ENCODE assay signal across 9 mouse cellular contexts in genomic region chr4:117858794-117859193, GRCm38 (mm10). TPM values are rescaled to one million over a fixed set of nuclear protein-coding genes. Genes with fewer than 3 reads are reported as not detected.
A peak's percentile ranks its signal among the peaks of the same experiment; 100 is the strongest.
DNase-seq lines count a peak whose midpoint lies in the region; ATAC-seq and TF ChIP-seq lines count a peak whose summit lies in the region.
"Had no signal": no experiment of that assay in that cellular context is flagged by ENCODE, and none has a peak within 500 bp of the region (broad histone marks: within the 10 kb centered on the region; RNA-seq: fewer than 3 reads in every experiment).

No protein-coding gene starts in this region.

- no peak for DNase-seq in heart, postnatal 0 days (ENCODE audit: low spot score)
- no peak for DNase-seq in heart, postnatal 25 days (ENCODE audit: low spot score)
- peak; percentile 43 for DNase-seq in CH12.LX (ENCODE audit: extremely low read depth)
- peak; percentile 70 for DNase-seq in brain, embryonic 14.5 days (ENCODE audit: low read depth)
- DNase-seq in heart, postnatal 36 days, result peak; percentile 61 to 64
- DNase-seq in layer of hippocampus, postnatal 25 days (ENCODE audit: extremely low spot score in 1 of 2, low spot score in 1 of 2), result peak; percentile 54 to 80
- DNase-seq in thymus, postnatal 4 days, result peak; percentile 86

- no peak for TF ChIP-seq POLR2A in CH12.LX (IDR thresholded peaks at IDR 0.05; ENCODE audit: low read depth, low read length)
- no peak for TF ChIP-seq POLR2A in brain, embryonic 14.5 days (IDR thresholded peaks at IDR 0.05; ENCODE audit: borderline replicate concordance, extremely low read depth, insufficient read depth, insufficient read length, poor library complexity, severe bottlenecking)
- no peak for TF ChIP-seq POLR2A in myocyte (IDR thresholded peaks at IDR 0.05; ENCODE audit: insufficient read length, low read depth)

- 55% methylated on average over 3 of the region's 3 CpGs for WGBS in heart, postnatal 0 days

- H3K79me2 ChIP-seq in CH12.LX (replicated peaks; ENCODE audit: control insufficient read depth, extremely low read depth, insufficient read depth, poor library complexity, severe bottlenecking) (no peaks in the 10 kb centered on the region), myocyte (ENCODE audit: control insufficient read depth, insufficient read depth) (no peaks in the 10 kb centered on the region)

- peak; percentile 65 for TF ChIP-seq CTCF in heart, postnatal 0 days (IDR thresholded peaks at IDR 0.05; ENCODE audit: low read depth)
- TF ChIP-seq CTCF in CH12.LX (conservative IDR thresholded peaks at IDR 0.05 in 1 of 2, IDR thresholded peaks at IDR 0.05 in 1 of 2; ENCODE audit: low read depth in 2 of 2, low read length in 2 of 2), result peak; percentile 15 to 71; a peak in 2 of 4 replicates
- peak; percentile 61 for TF ChIP-seq CTCF in brain, embryonic 14.5 days (IDR thresholded peaks at IDR 0.05; ENCODE audit: borderline replicate concordance, extremely low read depth, insufficient read depth, insufficient read length)

- in situ Hi-C loops in CH12.LX (cut with MboI; ENCODE audit: low pct_ligation_motif_present, low pct_unique_long_range_greater_than_20kb, low sequenced_read_pairs), result no loop called here

- H3K36me3 ChIP-seq in heart, postnatal 0 days (replicated peaks; ENCODE audit: control insufficient read depth, insufficient read depth, low read length), result no peaks in the 10 kb centered on the region
- peaks cover 51 to 95% of the 10 kb centered on the region in 2 experiments for H3K36me3 ChIP-seq in CH12.LX (replicated peaks in 1 of 2; ENCODE audit: control insufficient read depth in 1 of 2, insufficient read depth in 1 of 2, low read length in 1 of 2)
- peaks cover 28% of the 10 kb centered on the region for H3K36me3 ChIP-seq in myocyte (ENCODE audit: control insufficient read depth, insufficient read depth)

- TF ChIP-seq EP300 in heart, postnatal 0 days (IDR thresholded peaks at IDR 0.05; ENCODE audit: low read depth), result no peak
- no peak for TF ChIP-seq EP300 in CH12.LX (IDR thresholded peaks at IDR 0.05; ENCODE audit: low read length)

- no peaks in the 10 kb centered on the region for H3K27me3 ChIP-seq in heart, postnatal 0 days (ENCODE audit: control insufficient read depth, insufficient read depth, low read length)
- no peaks in the 10 kb centered on the region for H3K27me3 ChIP-seq in CH12.LX (replicated peaks)
- H3K27me3 ChIP-seq in myocyte (ENCODE audit: control insufficient read depth, insufficient read depth, insufficient read length), result no peaks in the 10 kb centered on the region
- H3K27me3 ChIP-seq: limb, embryonic 15.5 days had no signal

- no peak overlapping the region for H3K27ac ChIP-seq in heart, postnatal 0 days (ENCODE audit: low read depth)
- no peak overlapping the region for H3K27ac ChIP-seq in CH12.LX (ENCODE audit: insufficient read depth, low read depth)
- H3K27ac ChIP-seq: limb, embryonic 15.5 days had no signal

- H3K4me2 ChIP-seq in heart, postnatal 0 days (ENCODE audit: low read depth, low read length), result no peak overlapping the region
- H3K4me2 ChIP-seq in CH12.LX (ENCODE audit: insufficient read depth, low read depth, poor library complexity, severe bottlenecking) (no peak overlapping the region), myocyte (ENCODE audit: low read depth) (no peak overlapping the region)
- H3K4me2 ChIP-seq: limb, embryonic 15.5 days had no signal

- H3K9ac ChIP-seq in heart, postnatal 0 days (replicated peaks; ENCODE audit: low read depth, low read length), result no peak overlapping the region
- no peak overlapping the region for H3K9ac ChIP-seq in CH12.LX (ENCODE audit: insufficient read depth, low read depth)
- H3K9ac ChIP-seq: limb, embryonic 15.5 days had no signal

- H3K4me1 ChIP-seq in heart, postnatal 0 days (ENCODE audit: control insufficient read depth, insufficient read depth), result no peaks in the 10 kb centered on the region
- H3K4me1 ChIP-seq in CH12.LX (ENCODE audit: control insufficient read depth in 1 of 2, insufficient read depth in 2 of 2), result peaks cover 14 to 22% of the 10 kb centered on the region in 2 experiments

- no peaks in the 10 kb centered on the region for H3K9me3 ChIP-seq in heart, postnatal 0 days (replicated peaks; ENCODE audit: control insufficient read depth, low read length)
- H3K9me3 ChIP-seq in CH12.LX (replicated peaks; ENCODE audit: low read length), result no peaks in the 10 kb centered on the region
- H3K9me3 ChIP-seq: limb, embryonic 15.5 days had no signal

- intact Hi-C loops in heart, postnatal 25 days (cut with DNase I), result loop anchor here (2.0 kb wide), 1 partner anchor 30 kb away; no protein-coding TSS in a partner anchor
- intact Hi-C loops in heart, postnatal 36 days (cut with DNase I), result loop anchor here (2.0 kb wide), 1 partner anchor 30 kb away; no protein-coding TSS in a partner anchor

- no peak overlapping the region for H3K4me3 ChIP-seq in heart, postnatal 0 days (ENCODE audit: low read depth, low read length)
- H3K4me3 ChIP-seq in CH12.LX (replicated peaks in 1 of 3; ENCODE audit: low read depth in 2 of 3, low read length in 2 of 3, poor library complexity in 1 of 3) (no peak overlapping the region), myocyte (no peak overlapping the region)
- H3K4me3 ChIP-seq: limb, embryonic 15.5 days had no signal

- no peak; the same call in 1 of the 2 replicates for ATAC-seq in heart, postnatal 0 days (ENCODE audit: insufficient read depth, low read depth)

- TF ChIP-seq RAD21 in CH12.LX (IDR thresholded peaks at IDR 0.05; ENCODE audit: low read depth, low read length), result peak; percentile 61

- dilution Hi-C loops in CH12.LX (cut with MboI; ENCODE audit: extremely low pct_ligation_motif_present, extremely low pct_unique_long_range_greater_than_20kb, low sequenced_read_pairs), result no loop called here

- no peak overlapping the region for H3ac ChIP-seq in myocyte (ENCODE audit: control insufficient read depth, insufficient read length)

TF ChIP-seq in CH12.LX, 34 proteins besides CTCF, POLR2A, EP300 and RAD21 (continues in another document):
- no peak for TF ChIP-seq RCOR1 (conservative IDR thresholded peaks at IDR 0.05; ENCODE audit: low read depth, low read length)

TF ChIP-seq in myocyte, 11 proteins besides CTCF, POLR2A, EP300 and RAD21 (continues in another document):
- TF ChIP-seq SRF (IDR thresholded peaks at IDR 0.05; ENCODE audit: control insufficient read depth, insufficient read length, low read depth), result no peak

RNA-seq across cellular contexts. Expression of gene Ccdc24, which starts 13.6 kb away (rescaled TPM):
- total RNA-seq in heart, postnatal 0 days (2014; rRNA removed; ENCODE audit: low replicate concordance), result 1.4 and 1.6 TPM in 2 replicates
- polyA plus RNA-seq in heart, postnatal 0 days (2015; fragmentation: Nextera tagmentation; extraction: Ambion mirVana), result 0.27 and 0.45 TPM in 2 replicates
- total RNA-seq in heart, postnatal 25 days (2021), result under 1 TPM; 0.13 to 0.39 TPM
- 0.46 and 0.93 TPM in 2 replicates for total RNA-seq in CH12.LX (2012; rRNA removed)
- total RNA-seq in CH12.LX (2014; rRNA removed), result not detected in 2 replicates
- 0.40 and 0.81 TPM in 2 replicates for polyA plus RNA-seq in CH12.LX (2012; ENCODE audit: insufficient read length, low read depth)
- 21.7 and 23.0 TPM in 2 replicates for polyA plus RNA-seq in brain, embryonic 14.5 days (2012; rRNA removed)
- total RNA-seq in heart, postnatal 36 days (2021), result under 1 TPM; 0.08 to 0.33 TPM
- total RNA-seq in layer of hippocampus, postnatal 25 days (2021), result 1 to 10 TPM in 1 of 2 experiments, under 1 TPM in 1; 0.91 to 1.1 TPM
- 1.8 TPM for polyA plus RNA-seq in myocyte (2012; fragmentation: generic; extraction: Trizol)

RNA-seq across cellular contexts. Expression of gene Slc6a9, which starts 24.5 kb away (rescaled TPM):
- total RNA-seq in heart, postnatal 0 days (2014; rRNA removed; ENCODE audit: low replicate concordance), result 2.1 and 3.6 TPM in 2 replicates
- 1.7 and 2.0 TPM in 2 replicates for polyA plus RNA-seq in heart, postnatal 0 days (2015; fragmentation: Nextera tagmentation; extraction: Ambion mirVana)
- 1 to 10 TPM; 2.6 to 2.7 TPM for total RNA-seq in heart, postnatal 25 days (2021)
- total RNA-seq in CH12.LX (2012; rRNA removed) (3.9 and 15.6 TPM in 2 replicates), CH12.LX (2014; rRNA removed) (1.8 and 4.0 TPM in 2 replicates)
- polyA plus RNA-seq in CH12.LX (2012; ENCODE audit: insufficient read length, low read depth) (7.8 and 9.1 TPM in 2 replicates), myocyte (2012; fragmentation: generic; extraction: Trizol) (129 TPM)
- 23.6 and 45.8 TPM in 2 replicates for polyA plus RNA-seq in brain, embryonic 14.5 days (2012; rRNA removed)
- total RNA-seq in heart, postnatal 36 days (2021), result 1 to 10 TPM; 4.3 to 4.7 TPM
- 10 to 100 TPM; 35.1 to 41.4 TPM for total RNA-seq in layer of hippocampus, postnatal 25 days (2021)

RNA-seq across cellular contexts. Expression of gene B4galt2, which starts 24.5 kb away (rescaled TPM):
- 33.0 and 35.9 TPM in 2 replicates for total RNA-seq in heart, postnatal 0 days (2014; rRNA removed; ENCODE audit: low replicate concordance)
- polyA plus RNA-seq in heart, postnatal 0 days (2015; fragmentation: Nextera tagmentation; extraction: Ambion mirVana), result 5.9 and 6.1 TPM in 2 replicates
- total RNA-seq in heart, postnatal 25 days (2021), result 1 to 10 TPM; 4.5 to 5.2 TPM
- total RNA-seq in CH12.LX (2012; rRNA removed) (0.25 and 0.29 TPM in 2 replicates), CH12.LX (2014; rRNA removed) (not detected in 2 replicates)
- polyA plus RNA-seq in CH12.LX (2012; ENCODE audit: insufficient read length, low read depth) (0.14 and 0.22 TPM in 2 replicates), myocyte (2012; fragmentation: generic; extraction: Trizol) (41.6 TPM)
- polyA plus RNA-seq in brain, embryonic 14.5 days (2012; rRNA removed), result 156 and 175 TPM in 2 replicates
- 1 to 10 TPM; 4.7 to 5.2 TPM for total RNA-seq in heart, postnatal 36 days (2021)
- 10 to 100 TPM; 75.6 to 76.3 TPM for total RNA-seq in layer of hippocampus, postnatal 25 days (2021)

RNA-seq across cellular contexts. Expression of gene Atp6v0b, which starts 28.3 kb away (rescaled TPM):
- 314 and 356 TPM in 2 replicates for total RNA-seq in heart, postnatal 0 days (2014; rRNA removed; ENCODE audit: low replicate concordance)
- polyA plus RNA-seq in heart, postnatal 0 days (2015; fragmentation: Nextera tagmentation; extraction: Ambion mirVana), result 216 and 235 TPM in 2 replicates
- total RNA-seq in heart, postnatal 25 days (2021), result 100 to 1,000 TPM; 111 to 127 TPM
- 169 and 186 TPM in 2 replicates for total RNA-seq in CH12.LX (2012; rRNA removed)
- total RNA-seq in CH12.LX (2014; rRNA removed), result 165 and 176 TPM in 2 replicates
- polyA plus RNA-seq in CH12.LX (2012; ENCODE audit: insufficient read length, low read depth), result 189 and 202 TPM in 2 replicates
- polyA plus RNA-seq in brain, embryonic 14.5 days (2012; rRNA removed), result 453 and 682 TPM in 2 replicates
- total RNA-seq in heart, postnatal 36 days (2021), result 100 to 1,000 TPM; 116 to 120 TPM
- total RNA-seq in layer of hippocampus, postnatal 25 days (2021), result 100 to 1,000 TPM; 429 to 448 TPM
- 470 TPM for polyA plus RNA-seq in myocyte (2012; fragmentation: generic; extraction: Trizol)

RNA-seq across cellular contexts. Expression of gene Dph2, which starts 33.0 kb away (rescaled TPM):
- 10.2 and 14.8 TPM in 2 replicates for total RNA-seq in heart, postnatal 0 days (2014; rRNA removed; ENCODE audit: low replicate concordance)
- polyA plus RNA-seq in heart, postnatal 0 days (2015; fragmentation: Nextera tagmentation; extraction: Ambion mirVana), result 6.1 and 7.2 TPM in 2 replicates
- total RNA-seq in heart, postnatal 25 days (2021), result 1 to 10 TPM; 3.2 to 4.4 TPM
- total RNA-seq in CH12.LX (2012; rRNA removed), result 19.8 and 25.8 TPM in 2 replicates
- total RNA-seq in CH12.LX (2014; rRNA removed), result 20.9 and 21.5 TPM in 2 replicates
- polyA plus RNA-seq in CH12.LX (2012; ENCODE audit: insufficient read length, low read depth), result 15.2 and 20.8 TPM in 2 replicates
- 22.7 and 36.5 TPM in 2 replicates for polyA plus RNA-seq in brain, embryonic 14.5 days (2012; rRNA removed)
- 1 to 10 TPM; 2.9 to 5.0 TPM for total RNA-seq in heart, postnatal 36 days (2021)
- total RNA-seq in layer of hippocampus, postnatal 25 days (2021), result 10 to 100 TPM in 1 of 2 experiments, 1 to 10 TPM in 1; 7.9 to 11.7 TPM
- 8.5 TPM for polyA plus RNA-seq in myocyte (2012; fragmentation: generic; extraction: Trizol)

Comparison
In these comparisons a context has a peak if more than half of its experiments do, and no peak if none do; other contexts are left out.
1. DNase-seq: peak in CH12.LX (single experiment), brain, embryonic 14.5 days (single experiment), heart, postnatal 36 days (2 of 2), layer of hippocampus, postnatal 25 days (2 of 2) and thymus, postnatal 4 days (single experiment); none in heart, postnatal 0 days (single experiment) and heart, postnatal 25 days (single experiment).
2. RNA of gene B4galt2, which starts 24.5 kb away (total RNA-seq): 75.6 to 76.3 TPM in layer of hippocampus, postnatal 25 days, 33.0 to 35.9 TPM in heart, postnatal 0 days, 4.7 to 5.2 TPM in heart, postnatal 36 days and 4.5 to 5.2 TPM in heart, postnatal 25 days; 0.25 to 0.29 TPM in CH12.LX; every median in the first group is over 4 times any median in the second.
3. Peak in every context shown above with its lines, with median percentiles within 50 percentile points of each other: CTCF ChIP-seq.